Mouse (Mus musculus): ENCODE measurements around the gene Aff1.

Gene Aff1

GRCm38 (mm10) chr5:103803927-103804590 is 111.9 kb downstream of the Aff1 start:
- DNase-seq (ENCODE audit: low read depth, low spot score) = no peak

DNA sequence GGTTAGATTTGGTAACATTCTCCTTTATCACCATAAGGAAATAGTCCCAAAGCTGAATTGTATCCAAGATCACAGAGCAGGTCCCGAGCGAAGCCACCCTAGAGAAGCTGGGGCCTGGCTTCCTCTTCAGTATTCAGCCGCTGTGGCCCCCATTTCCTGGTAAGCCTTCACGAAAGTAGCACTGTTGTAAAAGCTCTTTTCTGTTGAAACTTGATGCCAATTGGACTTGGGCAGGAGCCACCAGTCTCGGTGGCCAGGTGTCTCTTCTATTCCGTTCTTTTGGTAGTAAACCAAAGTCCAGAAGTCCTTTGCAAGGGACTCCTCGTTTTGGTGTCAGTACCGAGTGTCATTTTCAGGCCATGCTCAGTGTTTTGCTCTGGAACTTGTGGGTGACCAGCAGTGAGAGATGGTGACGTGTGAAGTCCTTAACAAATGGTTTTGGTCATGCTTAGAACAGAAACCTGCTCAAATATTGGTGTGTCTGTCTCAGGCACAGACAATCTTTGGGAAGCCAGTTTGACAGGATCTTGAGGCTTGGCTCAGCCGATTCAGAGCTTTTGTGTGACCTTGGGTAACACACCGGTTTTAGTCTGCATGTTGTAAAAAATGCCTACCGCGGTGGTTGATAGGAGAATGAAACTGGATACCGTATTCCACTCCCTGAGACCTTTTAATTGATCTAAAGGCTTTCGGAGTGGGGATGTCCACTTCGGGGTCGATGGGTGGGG is 114.8 kb downstream of the Aff1 start:
- DNase-seq (ENCODE audit: low read depth, low spot score) = no peak

GRCm38 (mm10) chr5:103807637-103808312 is 115.6 kb downstream of the Aff1 start:
- no peak for DNase-seq (ENCODE audit: low read depth, low spot score)

- DNase-seq (ENCODE audit: low read depth, low spot score) = peak; percentile 26
These were observed 117.6 kb downstream of the Aff1 start for GRCm38 (mm10) chr5:103809674-103810330.

DNA sequence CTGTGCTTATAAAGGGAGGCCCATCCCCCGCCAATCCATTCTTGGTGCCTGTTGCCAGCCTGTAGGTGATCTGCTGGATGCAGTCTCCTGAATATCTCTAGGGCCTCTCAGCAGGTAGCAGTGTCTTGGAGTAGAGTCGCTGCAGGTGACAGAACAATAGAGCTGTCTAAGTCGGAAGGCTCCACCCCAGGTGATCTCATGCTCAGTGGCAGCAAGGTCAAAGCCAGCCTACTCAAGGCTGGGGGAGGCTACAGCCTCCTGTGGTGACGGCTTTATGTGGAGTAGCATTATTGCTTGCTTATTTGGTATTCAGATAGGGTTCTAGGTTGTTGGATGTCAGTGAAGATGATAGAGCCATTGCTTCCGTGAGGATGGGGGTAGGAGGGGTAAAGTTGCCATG is 121.1 kb downstream of the Aff1 start:
- DNase-seq (ENCODE audit: low read depth, low spot score) = no peak

GRCm38 (mm10) chr5:103813997-103814542 is 121.9 kb downstream of the Aff1 start:
- no peak for DNase-seq (ENCODE audit: low read depth, low spot score)

DNA sequence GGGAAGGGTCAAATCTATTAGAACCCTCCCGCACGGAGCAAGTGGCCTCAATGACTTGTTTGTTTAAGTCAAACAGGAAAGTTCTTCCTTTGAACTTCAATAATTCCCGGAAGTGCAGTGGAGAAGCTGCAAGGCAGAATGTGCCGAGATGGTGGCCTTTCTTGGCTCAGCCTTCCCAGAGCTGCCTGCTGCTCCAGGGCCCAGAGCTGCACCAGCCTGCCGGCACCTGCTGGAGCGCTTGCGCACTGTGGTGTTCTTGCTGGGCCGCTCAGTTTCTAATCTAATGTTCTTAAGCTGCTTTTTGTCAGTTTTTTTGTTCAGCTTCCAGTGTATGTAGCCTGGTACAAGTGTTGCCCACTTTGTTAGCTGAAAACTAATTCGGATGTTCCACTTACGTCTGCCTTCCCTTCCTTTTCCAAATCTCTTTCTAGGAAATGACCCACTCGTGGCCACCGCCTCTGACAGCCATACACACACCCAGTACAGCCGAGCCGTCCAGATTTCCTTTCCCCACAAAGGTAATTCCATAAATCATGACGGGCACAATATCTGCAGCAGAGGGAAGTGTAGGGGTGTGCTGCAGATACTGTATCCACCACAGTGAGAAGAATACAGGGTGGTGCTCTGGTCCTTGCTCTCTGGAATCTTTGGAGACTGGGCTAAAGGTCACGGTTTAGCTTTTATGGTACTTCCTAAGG is 122.5 kb downstream of the Aff1 start:
- DNase-seq (ENCODE audit: low read depth, low spot score) = no peak

- DNase-seq (ENCODE audit: low read depth, low spot score) = peak; percentile 18
These were observed 123.1 kb downstream of the Aff1 start for GRCm38 (mm10) chr5:103815249-103815617.

- no peak for DNase-seq (ENCODE audit: low read depth, low spot score)
These were observed 124.5 kb downstream of the Aff1 start for GRCm38 (mm10) chr5:103816718-103817117.

- peak; percentile 85 for DNase-seq (ENCODE audit: low read depth, low spot score)
These were observed 125.6 kb downstream of the Aff1 start for GRCm38 (mm10) chr5:103817754-103818153.

DNA sequence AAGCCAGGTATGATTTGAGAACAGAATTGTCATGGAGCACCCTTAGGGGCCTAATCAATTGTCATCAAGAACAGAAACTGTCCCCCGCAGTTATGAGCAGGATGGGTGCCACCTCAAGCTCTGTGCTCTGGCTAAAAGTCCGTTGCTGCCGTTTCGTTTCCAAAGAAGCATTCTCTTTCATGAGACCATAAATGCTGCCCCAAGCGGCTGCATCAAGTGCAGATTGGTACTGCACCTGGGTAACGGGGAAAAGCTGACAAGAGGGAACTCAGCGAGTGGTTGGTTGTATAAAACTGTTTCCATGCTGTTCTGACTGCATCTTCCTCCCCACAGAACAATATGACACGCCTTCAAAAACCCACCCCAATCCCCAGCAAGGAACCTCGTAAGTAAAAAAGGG is 126.4 kb downstream of the Aff1 start:
- DNase-seq (ENCODE audit: low read depth, low spot score) = no peak

GRCm38 (mm10) chr5:103819674-103820073 is 127.5 kb downstream of the Aff1 start:
- DNase-seq (ENCODE audit: low read depth, low spot score) = no peak

- no peak for DNase-seq (ENCODE audit: low read depth, low spot score)
These were observed 128.9 kb downstream of the Aff1 start for GRCm38 (mm10) chr5:103821062-103821461.

DNA sequence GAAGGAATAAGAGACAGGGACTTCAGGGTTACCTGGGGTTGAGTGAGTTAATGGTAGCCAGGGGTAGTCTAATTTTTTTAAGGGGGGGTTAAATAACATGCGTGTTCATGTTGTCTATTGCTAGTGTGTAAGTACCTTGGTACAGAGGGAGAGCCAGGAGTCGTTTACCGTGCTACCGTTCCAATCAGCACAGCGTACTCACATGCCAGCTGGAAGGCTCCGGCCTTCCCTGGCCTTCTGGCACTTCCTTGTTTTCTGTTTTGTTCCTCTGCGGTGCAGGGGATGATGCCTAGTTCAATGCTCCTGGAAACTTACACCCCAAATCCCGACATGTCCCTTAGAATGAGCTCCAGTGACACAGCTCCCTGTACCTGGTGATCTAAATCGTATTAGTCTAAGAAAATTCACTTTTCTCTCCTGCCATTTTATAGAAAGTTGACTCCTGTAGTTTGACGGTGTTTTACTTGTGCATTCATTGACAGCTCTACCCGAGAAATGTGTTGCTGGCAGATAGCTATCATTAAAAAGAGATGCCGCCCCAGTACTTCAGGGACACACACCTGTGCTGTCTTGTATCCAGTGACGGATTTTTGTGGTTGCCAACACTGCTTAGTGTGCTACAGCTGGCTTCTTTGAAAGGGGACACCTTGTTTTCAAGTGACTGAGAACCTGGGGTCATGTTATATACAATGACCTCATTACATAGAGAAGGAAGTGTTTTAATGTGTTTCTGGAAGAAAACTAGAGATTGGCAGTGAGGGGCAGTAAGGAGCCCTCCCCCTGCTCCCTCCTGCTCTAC is 129.5 kb downstream of the Aff1 start:
- DNase-seq (ENCODE audit: low read depth, low spot score) = no peak

- no peak for DNase-seq (ENCODE audit: low read depth, low spot score)
These were observed 130.8 kb downstream of the Aff1 start for GRCm38 (mm10) chr5:103822949-103823348.

GRCm38 (mm10) chr5:103828304-103828703 is 136.1 kb downstream of the Aff1 start:
- no peak for DNase-seq (ENCODE audit: low read depth, low spot score)

DNA sequence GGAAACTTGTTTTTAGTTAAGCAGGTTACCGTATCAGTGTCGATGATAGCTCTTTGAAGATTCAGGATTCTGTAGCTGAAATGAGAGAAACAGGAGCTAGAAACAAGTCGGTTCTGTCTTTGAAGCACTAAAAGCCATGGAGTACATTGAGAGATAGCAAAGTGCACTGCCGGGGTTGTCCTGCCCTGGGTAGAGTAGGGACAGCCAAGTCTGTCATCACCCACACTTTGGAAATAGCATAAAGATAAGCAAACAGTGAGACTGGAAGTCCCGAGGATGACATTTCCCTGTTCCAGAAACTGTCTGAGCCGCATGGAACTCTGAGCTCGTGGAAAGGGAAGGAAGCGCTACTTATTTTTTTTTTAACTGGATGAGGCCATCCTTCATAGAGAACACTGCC is 136.6 kb downstream of the Aff1 start:
- no peak for DNase-seq (ENCODE audit: low read depth, low spot score)

DNA sequence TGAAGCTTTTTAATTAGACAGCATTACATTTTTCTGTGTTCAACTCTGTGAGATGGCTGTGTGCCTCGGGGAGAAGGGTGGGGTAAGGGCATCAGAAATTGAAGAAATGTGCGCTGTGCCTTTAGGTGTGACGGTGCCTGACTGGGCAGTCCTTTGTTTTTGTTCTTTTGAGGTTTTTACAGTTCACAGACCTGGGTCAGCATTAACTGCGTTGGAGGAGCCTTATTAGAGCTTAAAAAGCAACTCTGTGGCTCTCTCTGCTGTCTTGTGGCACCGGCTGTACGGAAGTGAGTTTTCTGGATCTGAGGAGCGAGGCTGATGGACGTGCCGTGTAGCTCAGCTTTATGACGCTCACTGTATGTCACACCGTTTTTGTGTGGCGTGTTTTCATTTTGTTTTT is 137.0 kb downstream of the Aff1 start:
- no peak for DNase-seq (ENCODE audit: low read depth, low spot score)

- no peak for DNase-seq (ENCODE audit: low read depth, low spot score)
These were observed 138.7 kb downstream of the Aff1 start for GRCm38 (mm10) chr5:103830886-103831285.

- no peak for DNase-seq (ENCODE audit: low read depth, low spot score)
These were observed 143.4 kb downstream of the Aff1 start for GRCm38 (mm10) chr5:103835471-103836147.
